Mouse (Mus musculus): ENCODE results near the gene Gm20388. TPM values are rescaled to one million over a fixed set of nuclear protein-coding genes. Genes with fewer than 3 reads are reported as not detected.

Gene Gm20388
- polyA plus RNA-seq, 1 experiment from 2014 or later: 4.4 TPM

- Histone ChIP-seq H3K27me3 (peaks cover 9% of the 10 kb centered on the region), H3K4me3 (replicated peaks) (no peak overlapping the region), H3K9me3 (no peaks in the 10 kb centered on the region), H3K4me2 (replicated peaks) (peak overlapping the region; percentile 0; the same call in 1 of the 2 replicates), H3K9ac (replicated peaks) (peak overlapping the region; percentile 36; the same call in 1 of the 2 replicates), H3K27ac (peak overlapping the region; percentile 91), H3K36me3 (no peaks in the 10 kb centered on the region), H3K4me1 (replicated peaks) (peaks cover 88% of the 10 kb centered on the region)
- 27% methylated on average over 22 of the region's 22 CpGs for WGBS
- peak; percentile 54 for ATAC-seq
Measured at GRCm38 (mm10) chr8:120298601-120299532, 388.2 kb downstream of the Gm20388 start.

DNA sequence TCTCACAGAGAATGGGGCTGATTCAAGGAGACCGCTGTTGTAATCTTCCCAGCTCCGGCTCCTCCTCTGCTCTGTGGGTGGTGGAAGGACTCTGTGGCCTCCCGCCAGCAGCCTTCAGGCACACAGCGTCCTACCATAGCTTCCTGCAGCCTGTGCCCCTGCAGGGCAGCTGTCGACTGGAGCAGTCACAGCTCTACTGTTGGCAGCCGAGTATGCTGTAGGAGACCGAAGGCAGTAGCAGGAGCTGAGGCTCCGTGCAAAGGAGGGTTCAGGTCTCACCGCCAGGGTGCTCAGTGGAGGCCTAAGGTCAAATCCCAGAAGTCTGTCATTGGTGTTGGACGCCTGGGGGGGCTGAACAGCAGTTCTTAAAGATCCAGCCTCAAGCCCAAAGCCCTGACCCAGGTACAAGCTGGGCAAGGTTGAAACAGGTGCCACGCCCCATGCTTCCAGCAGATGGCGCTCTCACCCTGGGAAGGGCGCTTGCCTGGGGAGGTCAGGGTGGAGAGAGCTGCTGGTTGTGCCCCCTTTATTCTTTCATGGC is 390.0 kb downstream of the Gm20388 start:
- H3K4me2 ChIP-seq (replicated peaks): peak overlapping the region; percentile 23; the same call in 1 of the 2 replicates
- peaks cover 12% of the 10 kb centered on the region for H3K27me3 ChIP-seq
- no peak overlapping the region for H3K9ac ChIP-seq (replicated peaks)
- peak; percentile 55 for ATAC-seq
- H3K36me3 ChIP-seq: no peaks in the 10 kb centered on the region
- WGBS: 4% methylated on average over 13 of the region's 13 CpGs
- no peak overlapping the region for H3K4me3 ChIP-seq (replicated peaks)
- peak overlapping the region; percentile 78 for H3K27ac ChIP-seq
- H3K4me1 ChIP-seq (replicated peaks): peaks cover 82% of the 10 kb centered on the region
- no peaks in the 10 kb centered on the region for H3K9me3 ChIP-seq

- Histone ChIP-seq H3K9ac (replicated peaks) (0 out of 2 replicates have a peak overlapping the region, but pooled peaks have one; percentile 36), H3K9me3 (no peaks in the 10 kb centered on the region), H3K4me1 (replicated peaks) (peaks cover 83% of the 10 kb centered on the region), H3K4me3 (replicated peaks) (no peak overlapping the region), H3K27ac (peak overlapping the region; percentile 61), H3K27me3 (peaks cover 18% of the 10 kb centered on the region), H3K4me2 (replicated peaks) (no peak overlapping the region), H3K36me3 (no peaks in the 10 kb centered on the region)
- ATAC-seq: no peak
- 61% methylated on average over 11 of the region's 11 CpGs for WGBS
Measured at GRCm38 (mm10) chr8:120302941-120303675, 392.5 kb downstream of the Gm20388 start.

GRCm38 (mm10) chr8:120304097-120304496 is 393.5 kb downstream of the Gm20388 start:
- peaks cover 83% of the 10 kb centered on the region for H3K4me1 ChIP-seq (replicated peaks)
- WGBS: 11% methylated on average over 9 of the region's 9 CpGs
- H3K4me2 ChIP-seq (replicated peaks): no peak overlapping the region
- peak overlapping the region; percentile 61 for H3K27ac ChIP-seq
- H3K9ac ChIP-seq (replicated peaks): peak overlapping the region; percentile 36; the same call in 1 of the 2 replicates
- no peak overlapping the region for H3K4me3 ChIP-seq (replicated peaks)
- ATAC-seq: no peak
- H3K27me3 ChIP-seq: peaks cover 18% of the 10 kb centered on the region
- no peaks in the 10 kb centered on the region for H3K9me3 ChIP-seq
- no peaks in the 10 kb centered on the region for H3K36me3 ChIP-seq

DNA sequence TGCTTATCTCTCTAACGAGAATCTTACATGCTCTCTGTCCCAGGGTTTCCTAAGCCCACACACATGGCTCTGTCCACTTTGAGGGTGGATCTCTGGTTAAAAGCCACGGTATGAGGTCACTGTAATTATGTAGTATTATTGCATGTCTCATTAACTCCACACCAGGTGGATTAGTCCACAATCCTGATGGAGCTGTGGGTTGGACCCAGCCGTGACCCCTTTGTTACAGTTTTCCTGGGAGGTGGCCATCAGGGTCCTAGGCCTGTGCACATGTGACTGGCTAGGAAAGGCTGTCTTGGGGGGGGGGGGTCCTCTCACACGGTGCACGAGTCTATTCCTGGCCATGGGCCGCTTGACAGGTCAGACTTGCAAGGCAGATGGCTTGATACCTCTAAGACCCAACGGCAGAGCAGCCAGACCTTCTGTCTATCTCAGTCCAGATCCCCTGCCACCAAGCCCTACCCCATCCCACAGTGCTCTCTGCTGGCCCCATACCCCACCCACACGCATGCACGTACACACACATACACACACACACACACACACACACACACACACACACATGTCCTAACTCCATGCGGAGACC is 395.3 kb downstream of the Gm20388 start:
- Histone ChIP-seq H3K27me3 (peaks cover 30% of the 10 kb centered on the region), H3K4me1 (replicated peaks) (peaks cover 86% of the 10 kb centered on the region), H3K9me3 (no peaks in the 10 kb centered on the region), H3K36me3 (no peaks in the 10 kb centered on the region), H3K4me3 (replicated peaks) (no peak overlapping the region), H3K27ac (peak overlapping the region; percentile 7; the same call in 1 of the 2 replicates), H3K9ac (replicated peaks) (no peak overlapping the region), H3K4me2 (replicated peaks) (no peak overlapping the region)
- ATAC-seq: no peak
- WGBS: 71% methylated on average over 10 of the region's 10 CpGs

DNA sequence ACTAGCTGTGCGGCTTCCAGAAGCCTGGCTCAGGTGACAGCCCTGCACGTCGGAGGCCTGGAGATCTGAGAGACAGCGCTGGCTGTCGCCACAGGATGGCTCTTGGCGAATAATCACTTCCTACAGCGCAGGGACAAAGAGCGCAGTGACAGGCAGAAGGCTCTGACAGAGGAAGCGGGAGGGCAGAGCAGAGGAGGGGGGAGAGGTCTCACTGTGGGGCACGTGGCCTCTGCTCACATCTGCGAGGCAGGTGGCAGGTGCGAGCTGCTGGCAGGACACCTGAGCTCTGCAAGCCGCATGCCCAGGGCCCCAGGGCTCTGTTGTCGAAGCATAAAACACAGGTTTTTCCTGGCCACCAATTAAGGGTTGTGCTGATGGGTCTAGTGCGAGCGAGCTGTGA is 396.5 kb downstream of the Gm20388 start:
- Histone ChIP-seq H3K4me2 (replicated peaks) (no peak overlapping the region), H3K4me3 (replicated peaks) (no peak overlapping the region), H3K9ac (replicated peaks) (peak overlapping the region; percentile 37; the same call in 1 of the 2 replicates), H3K4me1 (replicated peaks) (peaks cover 86% of the 10 kb centered on the region), H3K36me3 (no peaks in the 10 kb centered on the region), H3K9me3 (no peaks in the 10 kb centered on the region), H3K27ac (peak overlapping the region; percentile 85), H3K27me3 (peaks cover 39% of the 10 kb centered on the region)
- WGBS: 2% methylated on average over 16 of the region's 16 CpGs
- ATAC-seq: peak; percentile 64

DNA sequence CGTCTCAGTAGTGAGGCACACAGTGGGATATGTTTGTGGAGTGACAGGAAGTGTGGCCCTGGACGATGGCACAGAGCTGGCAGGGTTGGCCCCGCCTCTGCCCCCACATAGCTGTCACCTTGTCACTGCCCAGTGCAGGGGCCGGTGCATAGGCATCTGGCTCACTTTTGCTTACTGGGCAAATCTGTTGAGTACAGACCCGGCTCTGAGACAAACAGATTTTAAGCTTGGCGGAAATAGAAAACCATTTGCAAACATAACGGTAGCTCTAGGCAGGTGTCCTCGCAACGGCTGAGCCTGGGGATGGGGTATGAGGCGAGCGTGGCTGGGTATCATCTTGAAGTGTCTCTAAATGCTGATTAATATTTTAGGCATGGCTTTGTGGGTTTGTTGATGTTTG is 396.9 kb downstream of the Gm20388 start:
- Histone ChIP-seq H3K9ac (replicated peaks) (no peak overlapping the region; the same call in 1 of the 2 replicates), H3K4me3 (replicated peaks) (no peak overlapping the region), H3K9me3 (no peaks in the 10 kb centered on the region), H3K4me1 (replicated peaks) (peaks cover 87% of the 10 kb centered on the region), H3K36me3 (no peaks in the 10 kb centered on the region), H3K27ac (peak overlapping the region; percentile 85), H3K27me3 (peaks cover 40% of the 10 kb centered on the region), H3K4me2 (replicated peaks) (no peak overlapping the region)
- peak; percentile 7 for ATAC-seq
- 38% methylated on average over 11 of the region's 11 CpGs for WGBS

GRCm38 (mm10) chr8:120308131-120308530 is 397.5 kb downstream of the Gm20388 start:
- Histone ChIP-seq H3K27me3 (peaks cover 40% of the 10 kb centered on the region), H3K27ac (peak overlapping the region; percentile 85), H3K4me1 (replicated peaks) (peaks cover 82% of the 10 kb centered on the region), H3K4me2 (replicated peaks) (no peak overlapping the region), H3K36me3 (no peaks in the 10 kb centered on the region), H3K9ac (replicated peaks) (no peak overlapping the region), H3K4me3 (replicated peaks) (no peak overlapping the region), H3K9me3 (no peaks in the 10 kb centered on the region)
- no peak for ATAC-seq
- 28% methylated on average over 8 of the region's 8 CpGs for WGBS

DNA sequence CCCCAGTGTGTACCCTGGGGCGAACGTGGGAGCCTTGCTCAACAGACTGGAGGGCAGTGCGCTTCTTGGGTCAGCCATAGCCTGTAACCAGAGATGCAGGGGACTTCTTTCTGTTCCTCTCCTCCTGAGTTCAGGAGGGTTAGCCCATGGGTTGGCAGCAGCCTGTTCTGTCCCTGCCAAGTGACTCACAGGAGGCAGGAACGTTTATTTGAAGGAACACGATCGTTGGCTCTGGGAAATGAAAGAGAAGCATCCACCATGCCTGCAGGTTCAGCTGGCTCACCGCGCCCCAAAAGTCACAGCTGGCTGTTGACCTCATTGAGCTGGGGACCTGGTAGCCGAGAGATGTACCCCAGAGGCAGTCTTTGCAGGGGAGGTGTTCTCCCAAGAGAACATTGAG is 397.9 kb downstream of the Gm20388 start:
- Histone ChIP-seq H3K36me3 (no peaks in the 10 kb centered on the region), H3K4me2 (replicated peaks) (no peak overlapping the region), H3K4me3 (replicated peaks) (no peak overlapping the region), H3K9me3 (no peaks in the 10 kb centered on the region), H3K4me1 (replicated peaks) (peaks cover 78% of the 10 kb centered on the region), H3K27me3 (peaks cover 38% of the 10 kb centered on the region), H3K27ac (peak overlapping the region; percentile 85), H3K9ac (replicated peaks) (no peak overlapping the region; the same call in 1 of the 2 replicates)
- WGBS: 39% methylated on average over 9 of the region's 9 CpGs
- no peak for ATAC-seq

GRCm38 (mm10) chr8:120309326-120309725 is 398.7 kb downstream of the Gm20388 start:
- Histone ChIP-seq H3K36me3 (no peaks in the 10 kb centered on the region), H3K27me3 (peaks cover 37% of the 10 kb centered on the region), H3K9ac (replicated peaks) (0 out of 2 replicates have a peak overlapping the region, but pooled peaks have one; percentile 19), H3K4me2 (replicated peaks) (peak overlapping the region; percentile 26; the same call in 1 of the 2 replicates), H3K9me3 (no peaks in the 10 kb centered on the region), H3K4me1 (replicated peaks) (peaks cover 70% of the 10 kb centered on the region), H3K27ac (peak overlapping the region; percentile 85), H3K4me3 (replicated peaks) (no peak overlapping the region)
- ATAC-seq: peak; percentile 79
- WGBS: 18% methylated on average over 18 of the region's 18 CpGs

GRCm38 (mm10) chr8:120310063-120310462 is 399.4 kb downstream of the Gm20388 start:
- Histone ChIP-seq H3K4me2 (replicated peaks) (no peak overlapping the region), H3K4me3 (replicated peaks) (no peak overlapping the region), H3K27ac (peak overlapping the region; percentile 85), H3K36me3 (no peaks in the 10 kb centered on the region), H3K9ac (replicated peaks) (no peak overlapping the region), H3K27me3 (peaks cover 38% of the 10 kb centered on the region), H3K9me3 (no peaks in the 10 kb centered on the region), H3K4me1 (replicated peaks) (peaks cover 63% of the 10 kb centered on the region)
- WGBS: 62% methylated on average over 5 of the region's 5 CpGs
- ATAC-seq: no peak

Data from midbrain, embryonic 13.5 days (tissue).